Mouse (Mus musculus): Measurements from ENCODE around the gene Tmem156. TPM values are rescaled to one million over a fixed set of nuclear protein-coding genes. Genes with fewer than 3 reads are reported as not detected.

Gene Tmem156
- polyA plus RNA-seq, 1 experiment = not detected

DNA sequence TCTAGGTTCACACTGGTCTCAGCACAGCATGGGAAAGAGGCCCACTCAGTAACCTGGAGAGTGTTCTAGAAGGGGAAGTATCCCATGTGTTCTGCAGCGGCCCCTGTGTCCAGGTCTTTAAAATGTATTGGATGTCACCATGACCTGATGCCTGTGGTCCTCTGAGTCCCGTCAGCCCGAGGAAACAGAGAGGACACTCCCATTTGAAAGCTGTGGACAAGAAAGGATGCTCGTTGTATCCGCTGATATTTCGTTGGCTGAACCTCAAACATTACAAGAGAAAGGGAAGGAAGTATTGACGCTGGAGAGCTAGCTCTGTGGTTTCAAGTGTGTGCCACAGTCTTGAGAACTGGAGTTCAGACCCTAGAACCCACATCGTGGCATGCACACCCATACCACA lies 72.8 kb downstream of the Tmem156 start:
- Histone ChIP-seq H3K9me3 (replicated peaks; ENCODE audit: control insufficient read depth, insufficient read depth, low read length, poor library complexity, severe bottlenecking) (no peaks in the 10 kb centered on the region), H3K4me1 (ENCODE audit: control insufficient read depth, insufficient read depth, low read length) (no peaks in the 10 kb centered on the region), H3K27me3 (ENCODE audit: control insufficient read depth, insufficient read depth, low read length, poor library complexity, severe bottlenecking) (no peaks in the 10 kb centered on the region), H3K27ac (ENCODE audit: insufficient read depth, low read length) (no peak overlapping the region), H3K4me3 (ENCODE audit: low read depth, low read length) (no peak overlapping the region), H3K9ac (ENCODE audit: low read depth, poor library complexity, severe bottlenecking) (no peak overlapping the region), H3K36me3 (ENCODE audit: control insufficient read depth, insufficient read depth, low read length, poor library complexity, severe bottlenecking) (no peaks in the 10 kb centered on the region)
- TF ChIP-seq EP300 (IDR thresholded peaks at IDR 0.05; ENCODE audit: insufficient read depth, low read depth, low read length) (no peak), POLR2A (IDR thresholded peaks at IDR 0.05; ENCODE audit: insufficient read depth, low read length) (no peak), CTCF (IDR thresholded peaks at IDR 0.05; ENCODE audit: low read depth, low read length) (no peak)

DNA sequence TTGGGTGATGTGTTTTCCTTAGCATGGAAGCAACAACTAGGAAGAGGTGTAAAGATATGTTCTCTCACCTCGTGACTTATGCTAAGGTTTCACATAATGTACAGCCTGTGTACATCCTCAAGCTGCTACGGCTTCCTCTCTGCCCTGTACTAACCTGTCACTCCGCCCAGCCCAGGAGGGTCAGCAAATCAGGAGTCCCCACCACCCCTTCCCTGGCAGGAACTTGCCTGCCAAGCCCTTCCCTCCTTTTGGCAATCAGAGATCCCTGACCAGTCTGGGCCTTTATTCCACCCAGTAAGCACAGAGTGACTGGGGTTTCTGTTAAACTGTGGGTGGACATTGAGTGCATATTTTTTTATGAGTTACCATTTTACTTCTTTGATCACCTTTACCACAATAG lies 76.4 kb downstream of the Tmem156 start:
- H3K27me3 ChIP-seq (ENCODE audit: control insufficient read depth, insufficient read depth, low read length, poor library complexity, severe bottlenecking) = no peaks in the 10 kb centered on the region
- H3K36me3 ChIP-seq (ENCODE audit: control insufficient read depth, insufficient read depth, low read length, poor library complexity, severe bottlenecking) = no peaks in the 10 kb centered on the region
- no peak overlapping the region for H3K27ac ChIP-seq (ENCODE audit: insufficient read depth, low read length)
- H3K9ac ChIP-seq (ENCODE audit: low read depth, poor library complexity, severe bottlenecking) = no peak overlapping the region
- peaks cover 6% of the 10 kb centered on the region for H3K9me3 ChIP-seq (replicated peaks; ENCODE audit: control insufficient read depth, insufficient read depth, low read length, poor library complexity, severe bottlenecking)
- H3K4me3 ChIP-seq (ENCODE audit: low read depth, low read length) = no peak overlapping the region
- no peaks in the 10 kb centered on the region for H3K4me1 ChIP-seq (ENCODE audit: control insufficient read depth, insufficient read depth, low read length)
- TF ChIP-seq POLR2A (IDR thresholded peaks at IDR 0.05; ENCODE audit: insufficient read depth, low read length) = no peak

DNA sequence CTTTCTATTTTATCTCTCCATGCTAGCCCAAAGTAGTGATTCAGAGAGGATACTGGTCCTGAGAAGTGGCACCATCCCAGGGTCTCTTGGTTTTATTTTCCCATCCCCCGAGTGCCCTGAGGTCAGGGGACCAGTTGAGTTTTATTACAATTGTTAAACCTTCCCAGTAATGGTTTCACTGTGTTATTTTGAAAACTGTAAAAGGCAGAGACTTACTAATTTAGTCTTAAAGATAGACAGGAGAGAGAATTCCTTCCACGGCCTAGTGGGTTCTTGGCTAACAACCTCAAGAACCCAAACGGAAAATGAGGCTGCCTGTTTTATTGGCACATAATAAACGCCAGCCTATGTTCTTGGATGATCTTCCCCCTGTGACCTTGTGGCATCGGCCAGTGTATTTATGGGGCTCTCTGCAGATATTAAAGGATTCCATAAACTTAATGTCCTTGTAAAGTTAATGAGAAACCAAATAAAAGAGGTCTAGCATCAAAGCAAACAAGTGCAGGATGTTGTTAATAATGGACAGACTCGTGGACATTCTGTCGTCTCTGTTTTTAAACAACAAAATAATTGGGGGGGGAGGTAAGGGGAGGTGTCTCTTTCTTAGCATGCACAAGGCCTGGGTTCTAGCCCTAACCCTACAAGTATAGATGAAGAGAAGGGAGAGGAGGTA lies 79.9 kb downstream of the Tmem156 start:
- no peaks in the 10 kb centered on the region for H3K36me3 ChIP-seq (ENCODE audit: control insufficient read depth, insufficient read depth, low read length, poor library complexity, severe bottlenecking)
- peaks cover 14% of the 10 kb centered on the region for H3K9me3 ChIP-seq (replicated peaks; ENCODE audit: control insufficient read depth, insufficient read depth, low read length, poor library complexity, severe bottlenecking)

DNA sequence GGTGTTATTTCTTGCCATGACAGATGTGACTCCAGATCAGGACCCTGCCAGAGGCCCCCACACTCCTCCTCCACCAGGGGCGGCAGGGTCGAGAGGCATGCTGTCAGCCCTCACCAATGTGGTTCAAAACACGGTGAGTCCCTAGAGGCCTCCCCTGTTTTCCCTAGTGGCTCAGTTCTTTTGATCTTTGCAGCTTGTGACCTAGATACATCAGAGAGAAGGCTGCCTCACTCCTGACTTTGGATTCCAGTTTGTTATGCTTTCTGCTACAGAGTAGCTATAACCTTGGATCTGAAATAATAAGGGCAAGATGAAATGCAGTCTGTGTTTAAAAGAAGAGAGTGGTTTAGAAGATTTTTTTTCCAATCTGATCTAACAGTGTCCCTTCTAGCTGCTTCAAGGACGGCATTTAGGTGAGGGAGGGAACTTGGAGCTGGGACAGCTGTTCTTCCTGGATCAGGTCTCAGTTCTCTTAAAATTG lies 85.9 kb downstream of the Tmem156 start:
- no peak overlapping the region for H3K4me3 ChIP-seq (ENCODE audit: low read depth, low read length)
- peaks cover 13% of the 10 kb centered on the region for H3K9me3 ChIP-seq (replicated peaks; ENCODE audit: control insufficient read depth, insufficient read depth, low read length, poor library complexity, severe bottlenecking)
- no peak overlapping the region for H3K27ac ChIP-seq (ENCODE audit: insufficient read depth, low read length)
- H3K36me3 ChIP-seq (ENCODE audit: control insufficient read depth, insufficient read depth, low read length, poor library complexity, severe bottlenecking) = no peaks in the 10 kb centered on the region
- no peak for TF ChIP-seq CTCF (IDR thresholded peaks at IDR 0.05; ENCODE audit: low read depth, low read length)
- H3K4me1 ChIP-seq (ENCODE audit: control insufficient read depth, insufficient read depth, low read length) = no peaks in the 10 kb centered on the region
- no peaks in the 10 kb centered on the region for H3K27me3 ChIP-seq (ENCODE audit: control insufficient read depth, insufficient read depth, low read length, poor library complexity, severe bottlenecking)
- no peak overlapping the region for H3K9ac ChIP-seq (ENCODE audit: low read depth, poor library complexity, severe bottlenecking)

More for the DNA sequence above, 79.9 kb downstream of the Tmem156 start:
- Histone ChIP-seq H3K9ac (ENCODE audit: low read depth, poor library complexity, severe bottlenecking) (no peak overlapping the region), H3K27me3 (ENCODE audit: control insufficient read depth, insufficient read depth, low read length, poor library complexity, severe bottlenecking) (no peaks in the 10 kb centered on the region), H3K4me3 (ENCODE audit: low read depth, low read length) (no peak overlapping the region), H3K27ac (ENCODE audit: insufficient read depth, low read length) (no peak overlapping the region), H3K4me1 (ENCODE audit: control insufficient read depth, insufficient read depth, low read length) (no peaks in the 10 kb centered on the region)
- TF ChIP-seq EP300 (IDR thresholded peaks at IDR 0.05; ENCODE audit: insufficient read depth, low read depth, low read length) (no peak), POLR2A (IDR thresholded peaks at IDR 0.05; ENCODE audit: insufficient read depth, low read length) (no peak), CTCF (IDR thresholded peaks at IDR 0.05; ENCODE audit: low read depth, low read length) (no peak)

DNA sequence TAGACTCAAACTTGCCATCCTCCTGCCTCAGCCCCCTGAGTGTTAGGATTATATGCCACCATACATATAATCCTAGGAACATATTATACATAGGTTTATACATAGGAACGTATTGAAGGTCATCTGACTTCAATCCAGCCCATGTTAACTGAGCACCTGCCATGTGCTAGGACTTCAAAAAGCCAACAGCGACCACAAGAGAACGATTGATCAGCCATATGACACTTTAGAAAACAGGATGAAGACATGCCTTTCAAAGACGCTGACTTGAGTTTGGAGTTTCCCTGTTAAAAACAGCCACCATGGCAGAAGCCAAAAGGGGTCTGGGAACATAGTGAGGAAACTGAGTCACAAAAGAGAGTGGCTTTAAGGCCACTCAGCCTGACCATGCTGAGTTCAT lies 86.7 kb downstream of the Tmem156 start:
- Histone ChIP-seq H3K4me1 (ENCODE audit: control insufficient read depth, insufficient read depth, low read length) (no peaks in the 10 kb centered on the region), H3K36me3 (ENCODE audit: control insufficient read depth, insufficient read depth, low read length, poor library complexity, severe bottlenecking) (no peaks in the 10 kb centered on the region), H3K27me3 (ENCODE audit: control insufficient read depth, insufficient read depth, low read length, poor library complexity, severe bottlenecking) (no peaks in the 10 kb centered on the region), H3K9ac (ENCODE audit: low read depth, poor library complexity, severe bottlenecking) (no peak overlapping the region), H3K27ac (ENCODE audit: insufficient read depth, low read length) (no peak overlapping the region), H3K9me3 (replicated peaks; ENCODE audit: control insufficient read depth, insufficient read depth, low read length, poor library complexity, severe bottlenecking) (peaks cover 5% of the 10 kb centered on the region; the same call in 1 of the 2 replicates), H3K4me3 (ENCODE audit: low read depth, low read length) (no peak overlapping the region)
- TF ChIP-seq POLR2A (IDR thresholded peaks at IDR 0.05; ENCODE audit: insufficient read depth, low read length) = no peak
- no peak for TF ChIP-seq EP300 (IDR thresholded peaks at IDR 0.05; ENCODE audit: insufficient read depth, low read depth, low read length)
- TF ChIP-seq CTCF (IDR thresholded peaks at IDR 0.05; ENCODE audit: low read depth, low read length) = no peak

Other genes starting within 250 kb of the Tmem156 start
- not detected in 2 replicates for gene Tlr1, start 158.6 kb downstream of the Tmem156 start, polyA plus RNA-seq (2011; ENCODE audit: insufficient read depth, insufficient read length, low read depth, missing spikeins)
- 1.0 TPM in 1 of 2 replicates, not detected in the other for gene Tlr6, start 132.0 kb downstream of the Tmem156 start, polyA plus RNA-seq (2011; ENCODE audit: insufficient read depth, insufficient read length, low read depth, missing spikeins)
- 16.5 and 19.8 TPM in 2 replicates for gene Fam114a1, start 122.1 kb downstream of the Tmem156 start, polyA plus RNA-seq (2011; ENCODE audit: insufficient read depth, insufficient read length, low read depth, missing spikeins)
- 11.7 and 12.0 TPM in 2 replicates for gene Klhl5, start 15.4 kb upstream of the Tmem156 start, polyA plus RNA-seq (2011; ENCODE audit: insufficient read depth, insufficient read length, low read depth, missing spikeins)
- 13.8 and 13.9 TPM in 2 replicates for gene Wdr19, start 107.6 kb upstream of the Tmem156 start, polyA plus RNA-seq (2011; ENCODE audit: insufficient read depth, insufficient read length, low read depth, missing spikeins)
- 146 and 160 TPM in 2 replicates for gene Rfc1, start 243.5 kb upstream of the Tmem156 start, polyA plus RNA-seq (2011; ENCODE audit: insufficient read depth, insufficient read length, low read depth, missing spikeins)

All from ES-Bruce4 (cell line).